Mouse (Mus musculus): ENCODE measurements around the gene Pde3a. TPM values are rescaled to one million over a fixed set of nuclear protein-coding genes. Genes with fewer than 3 reads are reported as not detected.
A peak's percentile ranks its signal among the peaks of the same experiment; 100 is the strongest.

Pde3a gene
- polyA plus RNA-seq, 1 experiment from 2014 or later, result 5.8 TPM

DNA sequence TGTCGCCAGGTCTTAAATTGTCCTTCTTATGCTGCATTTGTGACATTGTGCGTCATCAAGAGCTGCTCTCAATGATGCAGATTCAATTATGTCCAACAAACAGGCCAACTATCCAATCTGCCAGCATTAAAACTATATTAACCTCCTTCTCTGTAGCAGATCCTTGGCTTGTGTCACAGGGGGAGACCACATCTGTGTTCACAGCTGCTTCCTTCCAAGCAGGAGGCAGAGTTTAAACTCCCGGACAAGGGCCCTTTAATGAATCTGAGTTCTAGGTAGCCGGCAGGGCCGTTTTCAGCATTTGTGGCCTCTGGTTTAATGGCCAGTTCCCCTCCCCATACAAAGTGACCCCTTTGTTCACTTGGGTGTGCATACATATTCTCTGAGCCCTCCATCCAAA, 118.0 kb downstream of the Pde3a start:
- ATAC-seq (ENCODE audit: insufficient number of reproducible peaks, low FRiP score, low TSS enrichment, low read depth), result no peak
- no peak overlapping the region for H3K4me3 ChIP-seq (replicated peaks)
- H3K27me3 ChIP-seq, result no peaks in the 10 kb centered on the region
- no peaks in the 10 kb centered on the region for H3K9me3 ChIP-seq (replicated peaks)
- 59% methylated on average over 5 of the region's 5 CpGs for WGBS
- H3K9ac ChIP-seq, result no peak overlapping the region
- no peak overlapping the region for H3K4me2 ChIP-seq (replicated peaks)
- no peak overlapping the region for H3K27ac ChIP-seq (replicated peaks)
- H3K36me3 ChIP-seq, result no peaks in the 10 kb centered on the region
- no peaks in the 10 kb centered on the region for H3K4me1 ChIP-seq

GRCm38 (mm10) chr6:141372697-141373096, 123.6 kb downstream of the Pde3a start:
- WGBS, result 45% methylated on average over 2 of the region's 2 CpGs
- Histone ChIP-seq H3K36me3 (no peaks in the 10 kb centered on the region), H3K4me1 (no peaks in the 10 kb centered on the region), H3K4me3 (replicated peaks) (no peak overlapping the region), H3K27me3 (no peaks in the 10 kb centered on the region), H3K27ac (replicated peaks) (no peak overlapping the region), H3K9me3 (replicated peaks) (no peaks in the 10 kb centered on the region), H3K9ac (no peak overlapping the region), H3K4me2 (replicated peaks) (no peak overlapping the region)
- no peak for ATAC-seq (ENCODE audit: insufficient number of reproducible peaks, low FRiP score, low TSS enrichment, low read depth)

DNA sequence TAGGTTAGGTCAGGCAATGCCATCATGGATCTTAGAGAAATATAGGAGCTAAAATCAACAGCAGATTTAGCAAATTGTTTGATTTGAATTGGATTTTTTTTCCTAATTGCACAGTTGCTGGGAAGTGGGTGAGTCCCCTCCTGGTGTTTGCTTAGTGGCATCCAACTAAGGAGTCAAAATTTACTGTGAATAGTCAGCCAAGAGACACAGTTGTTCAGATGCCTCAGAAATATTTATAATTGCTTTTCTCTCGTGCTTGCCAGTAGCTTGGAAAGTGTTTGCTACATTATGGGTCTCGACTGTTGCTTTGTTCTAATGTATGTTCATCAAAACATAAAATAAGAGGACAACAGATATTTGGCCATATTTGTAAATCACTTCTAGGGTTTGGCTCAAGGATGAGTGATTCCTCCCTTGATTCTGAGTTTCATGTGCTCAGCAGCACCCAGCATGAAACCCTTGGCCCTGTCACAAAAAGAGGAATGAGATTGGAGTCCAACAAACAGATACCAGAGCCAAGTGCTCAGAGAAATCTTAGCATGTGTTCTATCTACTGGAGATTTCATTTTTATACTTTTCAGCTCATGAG, 125.5 kb downstream of the Pde3a start:
- no peaks in the 10 kb centered on the region for H3K4me1 ChIP-seq
- H3K9ac ChIP-seq, result no peak overlapping the region
- 58% methylated on average over 2 of the region's 2 CpGs for WGBS
- H3K4me2 ChIP-seq (replicated peaks), result no peak overlapping the region
- no peak overlapping the region for H3K4me3 ChIP-seq (replicated peaks)
- no peaks in the 10 kb centered on the region for H3K9me3 ChIP-seq (replicated peaks)
- ATAC-seq (ENCODE audit: insufficient number of reproducible peaks, low FRiP score, low TSS enrichment, low read depth), result no peak
- H3K27ac ChIP-seq (replicated peaks), result no peak overlapping the region
- no peaks in the 10 kb centered on the region for H3K27me3 ChIP-seq
- no peaks in the 10 kb centered on the region for H3K36me3 ChIP-seq

GRCm38 (mm10) chr6:141375155-141375554, 126.1 kb downstream of the Pde3a start:
- Histone ChIP-seq H3K4me2 (replicated peaks) (no peak overlapping the region), H3K27me3 (no peaks in the 10 kb centered on the region), H3K36me3 (no peaks in the 10 kb centered on the region), H3K9me3 (replicated peaks) (no peaks in the 10 kb centered on the region), H3K27ac (replicated peaks) (no peak overlapping the region), H3K4me1 (no peaks in the 10 kb centered on the region), H3K9ac (no peak overlapping the region), H3K4me3 (replicated peaks) (no peak overlapping the region)
- no peak for ATAC-seq (ENCODE audit: insufficient number of reproducible peaks, low FRiP score, low TSS enrichment, low read depth)
- 64% methylated on average over 4 of the region's 4 CpGs for WGBS

- 26% methylated on average over 12 of the region's 12 CpGs for WGBS
- ATAC-seq (ENCODE audit: insufficient number of reproducible peaks, low FRiP score, low TSS enrichment, low read depth), result no peak
- peak overlapping the region; percentile 31; the same call in 1 of the 2 replicates for H3K27ac ChIP-seq (replicated peaks)
- no peak overlapping the region; the same call in 1 of the 2 replicates for H3K9ac ChIP-seq
- no peaks in the 10 kb centered on the region for H3K27me3 ChIP-seq
- peaks cover 15% of the 10 kb centered on the region for H3K4me1 ChIP-seq
- peak overlapping the region; percentile 31 for H3K4me2 ChIP-seq (replicated peaks)
- H3K9me3 ChIP-seq (replicated peaks), result no peaks in the 10 kb centered on the region
- no peak overlapping the region for H3K4me3 ChIP-seq (replicated peaks)
- H3K36me3 ChIP-seq, result no peaks in the 10 kb centered on the region
Measured at GRCm38 (mm10) chr6:141380927-141381326, 131.9 kb downstream of the Pde3a start.

- Histone ChIP-seq H3K9me3 (replicated peaks) (no peaks in the 10 kb centered on the region), H3K4me2 (replicated peaks) (peak overlapping the region; percentile 31), H3K27ac (replicated peaks) (peak overlapping the region; percentile 31), H3K4me1 (peaks cover 15% of the 10 kb centered on the region), H3K9ac (no peak overlapping the region; the same call in 1 of the 2 replicates), H3K4me3 (replicated peaks) (no peak overlapping the region), H3K27me3 (no peaks in the 10 kb centered on the region), H3K36me3 (no peaks in the 10 kb centered on the region)
- 14% methylated on average over 8 of the region's 8 CpGs for WGBS
- ATAC-seq (ENCODE audit: insufficient number of reproducible peaks, low FRiP score, low TSS enrichment, low read depth), result peak; percentile 60; the same call in 1 of the 2 replicates
Measured at GRCm38 (mm10) chr6:141381473-141381872, 132.4 kb downstream of the Pde3a start.

DNA sequence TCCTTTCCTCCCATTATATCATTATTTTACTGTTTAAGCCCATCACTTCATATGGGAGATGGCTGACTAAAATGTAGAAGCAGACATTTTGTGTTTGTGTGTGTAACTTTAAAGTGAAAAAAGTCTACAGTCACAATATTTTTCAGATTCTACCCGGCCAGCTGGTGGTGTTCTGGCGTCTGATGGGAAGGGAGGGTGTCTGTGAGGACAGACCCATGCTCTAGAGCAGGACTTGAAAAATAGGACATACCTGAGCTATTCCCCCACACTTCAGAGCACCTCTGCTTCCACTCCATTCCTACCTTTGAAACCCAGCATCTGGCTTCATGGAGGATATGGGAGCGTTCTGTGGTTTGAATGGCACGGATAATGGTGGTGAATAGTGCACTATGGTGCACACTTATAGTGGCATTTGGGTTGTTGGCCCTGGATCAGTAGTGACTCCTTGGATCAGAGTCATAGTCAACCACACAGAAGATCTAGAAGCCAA, 132.9 kb downstream of the Pde3a start:
- H3K4me3 ChIP-seq (replicated peaks), result no peak overlapping the region
- WGBS, result 70% methylated on average over 4 of the region's 4 CpGs
- H3K27ac ChIP-seq (replicated peaks), result peak overlapping the region; percentile 31
- H3K9me3 ChIP-seq (replicated peaks), result no peaks in the 10 kb centered on the region
- peak overlapping the region; percentile 31; the same call in 1 of the 2 replicates for H3K4me2 ChIP-seq (replicated peaks)
- H3K36me3 ChIP-seq, result no peaks in the 10 kb centered on the region
- H3K4me1 ChIP-seq, result peaks cover 15% of the 10 kb centered on the region
- no peak overlapping the region for H3K9ac ChIP-seq
- ATAC-seq (ENCODE audit: insufficient number of reproducible peaks, low FRiP score, low TSS enrichment, low read depth), result no peak
- no peaks in the 10 kb centered on the region for H3K27me3 ChIP-seq

DNA sequence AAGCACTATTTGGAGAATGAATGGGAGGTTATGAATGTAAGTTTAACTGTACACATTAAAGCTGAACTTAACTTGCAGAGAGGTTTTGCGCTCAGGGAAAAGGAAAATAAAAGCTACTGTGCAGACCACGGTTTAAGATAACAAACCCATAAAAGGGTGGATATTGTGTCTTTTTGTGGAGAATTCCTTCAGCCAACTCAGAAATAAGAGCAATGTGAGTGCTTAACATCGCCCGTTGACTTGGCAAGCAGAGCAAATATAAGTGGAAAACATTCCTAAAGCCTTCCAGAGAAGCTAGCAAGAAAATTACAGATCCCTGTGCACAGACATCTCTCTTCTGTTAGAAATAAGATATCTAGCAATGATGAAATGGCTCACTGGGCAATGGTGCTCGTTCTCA, 139.0 kb downstream of the Pde3a start:
- Histone ChIP-seq H3K27ac (replicated peaks) (no peak overlapping the region), H3K4me1 (no peaks in the 10 kb centered on the region), H3K27me3 (no peaks in the 10 kb centered on the region), H3K9me3 (replicated peaks) (no peaks in the 10 kb centered on the region), H3K4me3 (replicated peaks) (no peak overlapping the region), H3K9ac (no peak overlapping the region), H3K4me2 (replicated peaks) (no peak overlapping the region), H3K36me3 (no peaks in the 10 kb centered on the region)
- ATAC-seq (ENCODE audit: insufficient number of reproducible peaks, low FRiP score, low TSS enrichment, low read depth), result no peak
- 55% methylated on average over 5 of the region's 5 CpGs for WGBS

DNA sequence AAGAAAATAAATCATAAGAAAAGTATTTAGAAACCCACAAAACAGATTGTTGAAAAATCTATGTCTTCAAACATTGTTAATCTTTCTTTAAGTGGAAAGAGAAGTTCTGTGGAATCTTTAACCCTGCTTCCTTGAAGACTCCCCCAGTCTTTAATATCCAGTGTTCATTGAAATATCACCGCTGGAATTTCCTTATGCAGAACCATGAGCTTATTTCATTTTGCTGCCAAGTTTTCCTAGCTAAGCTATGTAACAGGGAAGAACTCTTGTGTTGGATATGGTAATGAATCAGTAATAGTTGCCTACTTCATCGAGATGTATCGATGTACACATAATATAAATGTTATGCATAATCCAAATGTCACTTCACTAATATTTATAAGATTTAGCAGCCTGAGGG, 146.9 kb downstream of the Pde3a start:
- no peak overlapping the region for H3K9ac ChIP-seq
- WGBS, result 53% methylated on average over 3 of the region's 3 CpGs
- H3K4me2 ChIP-seq (replicated peaks), result no peak overlapping the region
- no peaks in the 10 kb centered on the region for H3K27me3 ChIP-seq
- H3K9me3 ChIP-seq (replicated peaks), result no peaks in the 10 kb centered on the region
- no peaks in the 10 kb centered on the region for H3K36me3 ChIP-seq
- no peak for ATAC-seq (ENCODE audit: insufficient number of reproducible peaks, low FRiP score, low TSS enrichment, low read depth)
- H3K4me1 ChIP-seq, result no peaks in the 10 kb centered on the region
- H3K27ac ChIP-seq (replicated peaks), result 0 out of 2 replicates have a peak overlapping the region, but pooled peaks have one; percentile 28
- no peak overlapping the region for H3K4me3 ChIP-seq (replicated peaks)

- Histone ChIP-seq H3K27ac (replicated peaks) (0 out of 2 replicates have a peak overlapping the region, but pooled peaks have one; percentile 17), H3K9me3 (replicated peaks) (no peaks in the 10 kb centered on the region), H3K4me2 (replicated peaks) (no peak overlapping the region), H3K9ac (no peak overlapping the region), H3K4me3 (replicated peaks) (no peak overlapping the region), H3K4me1 (no peaks in the 10 kb centered on the region), H3K27me3 (no peaks in the 10 kb centered on the region), H3K36me3 (no peaks in the 10 kb centered on the region)
- WGBS, result 36% methylated on average over 4 of the region's 4 CpGs
- no peak for ATAC-seq (ENCODE audit: insufficient number of reproducible peaks, low FRiP score, low TSS enrichment, low read depth)
Measured at GRCm38 (mm10) chr6:141399411-141399810, 150.3 kb downstream of the Pde3a start.

DNA sequence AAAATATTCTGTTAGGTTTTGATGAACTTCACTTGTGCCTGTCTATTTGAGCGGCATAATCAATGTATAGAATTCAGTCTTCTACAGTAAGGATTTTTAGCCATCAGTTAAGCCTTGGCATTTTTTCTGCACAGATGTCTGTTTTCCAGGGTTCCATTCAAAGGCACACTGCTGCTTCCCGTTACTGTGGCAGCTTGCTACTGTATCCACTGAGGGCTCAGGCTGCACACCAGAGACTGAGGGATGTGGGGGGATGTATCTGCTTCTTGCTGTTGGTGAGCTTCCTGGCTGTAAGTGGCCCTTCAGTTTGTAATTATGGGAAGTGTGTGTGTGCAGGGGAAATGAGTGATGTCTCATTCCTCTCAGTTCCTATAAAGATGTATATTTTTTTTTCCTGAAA, 154.9 kb downstream of the Pde3a start:
- Histone ChIP-seq H3K9ac (no peak overlapping the region), H3K4me3 (replicated peaks) (no peak overlapping the region), H3K4me1 (0 out of 2 replicates have a peak, but pooled peaks cover 4% of the 10 kb centered on the region), H3K27me3 (no peaks in the 10 kb centered on the region), H3K9me3 (replicated peaks) (no peaks in the 10 kb centered on the region), H3K4me2 (replicated peaks) (no peak overlapping the region), H3K27ac (replicated peaks) (no peak overlapping the region), H3K36me3 (no peaks in the 10 kb centered on the region)
- ATAC-seq (ENCODE audit: insufficient number of reproducible peaks, low FRiP score, low TSS enrichment, low read depth), result no peak
- WGBS, result 51% methylated on average over 2 of the region's 2 CpGs

GRCm38 (mm10) chr6:141404649-141405048, 155.6 kb downstream of the Pde3a start:
- 61% methylated on average over 7 of the region's 7 CpGs for WGBS
- ATAC-seq (ENCODE audit: insufficient number of reproducible peaks, low FRiP score, low TSS enrichment, low read depth), result no peak
- no peak overlapping the region for H3K27ac ChIP-seq (replicated peaks)
- H3K9ac ChIP-seq, result no peak overlapping the region
- H3K4me3 ChIP-seq (replicated peaks), result no peak overlapping the region
- H3K9me3 ChIP-seq (replicated peaks), result no peaks in the 10 kb centered on the region
- no peaks in the 10 kb centered on the region for H3K27me3 ChIP-seq
- no peak overlapping the region for H3K4me2 ChIP-seq (replicated peaks)
- H3K36me3 ChIP-seq, result no peaks in the 10 kb centered on the region
- H3K4me1 ChIP-seq, result 0 out of 2 replicates have a peak, but pooled peaks cover 4% of the 10 kb centered on the region
